Mouse (Mus musculus) lung, adult 2 months (tissue): ENCODE results near the gene Sh3bp2.

Experiments
- CTCF ChIP-seq: fragments of 200-500 bp; IDR thresholded peaks from 2 replicates; pipeline ENCODE4 v1.5.1; 2011; ENCODE audit warnings: mild to moderate bottlenecking, low read length, control low read depth; ENCODE audit not compliant: insufficient read depth
- POLR2A ChIP-seq: fragments of 200-500 bp; IDR thresholded peaks from 2 replicates; pipeline ENCODE4 v1.6.1; 2011; ENCODE audit warnings: low read depth, mild to moderate bottlenecking, control low read depth, low read length, borderline replicate concordance; ENCODE audit errors: extremely low read depth

- no peak for TF ChIP-seq CTCF
- no peak for TF ChIP-seq POLR2A
Observed at GRCm38 (mm10) chr5:34608226-34608625, 82.6 kb downstream of the Sh3bp2 start.
